Mouse (Mus musculus): ENCODE results near the gene Erp27.

Gene Erp27

DNA sequence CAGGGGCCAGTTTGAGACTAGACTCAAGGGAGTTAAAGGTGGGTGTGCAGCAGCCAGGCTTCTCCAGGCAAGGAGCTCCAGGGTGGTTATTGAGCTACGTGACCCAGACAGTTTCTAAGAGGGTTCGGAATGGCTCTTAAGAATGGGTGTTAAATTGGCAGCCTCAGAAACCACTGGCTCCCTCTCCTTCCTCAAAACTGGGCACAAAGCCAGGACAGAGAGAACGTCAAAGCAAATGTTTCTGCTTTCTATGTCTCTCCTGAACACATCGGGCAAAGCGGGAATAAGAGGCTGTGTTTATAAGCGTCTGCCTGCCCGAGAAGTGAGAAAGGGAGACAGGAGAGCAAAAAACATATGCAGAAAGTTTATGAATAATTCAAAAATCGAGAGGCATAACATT lies 47.4 kb downstream of the Erp27 start:
- in situ Hi-C loops (cut with MboI, MseI), result loop anchor here in 1 of 2 experiments (10.0 kb wide), 1 partner anchor 290 kb away; no protein-coding TSS in a partner anchor

- in situ Hi-C loops (cut with MboI, MseI), result no loop called here
These were observed 53.1 kb downstream of the Erp27 start for GRCm38 (mm10) chr6:136868921-136869320.

DNA sequence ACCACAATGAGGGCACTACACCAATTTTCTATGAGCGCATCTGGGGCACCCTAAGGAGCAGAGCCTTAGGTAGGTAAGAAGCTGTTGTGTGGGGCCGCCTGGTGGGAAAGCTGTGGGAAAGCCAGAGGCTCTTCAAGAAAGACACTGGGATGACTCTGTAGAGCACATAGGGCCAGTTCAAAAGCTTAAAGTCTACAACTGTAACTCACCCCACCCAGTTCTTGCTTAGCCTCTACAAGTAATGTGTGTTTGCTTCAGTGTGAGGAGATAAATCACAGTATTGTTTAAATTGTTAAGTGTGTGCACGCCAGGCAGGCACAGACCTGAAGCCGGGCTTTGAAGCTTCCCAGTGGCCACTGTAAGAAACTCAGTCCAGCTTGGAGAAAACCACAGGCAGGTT lies 55.8 kb downstream of the Erp27 start:
- in situ Hi-C loops (cut with MboI, MseI), result no loop called here

GRCm38 (mm10) chr6:136865360-136865759 lies 56.6 kb downstream of the Erp27 start:
- in situ Hi-C loops (cut with MboI, MseI), result no loop called here

- in situ Hi-C loops (cut with MboI, MseI), result loop anchor here in 1 of 2 experiments (5.0 kb wide), 1 partner anchor 61 kb away; the partner anchor contains the start of genes Erp27 and Pde6h
These were observed 61.0 kb downstream of the Erp27 start for GRCm38 (mm10) chr6:136861020-136861419.

GRCm38 (mm10) chr6:136858420-136858819 lies 63.6 kb downstream of the Erp27 start:
- in situ Hi-C loops (cut with MboI, MseI), result loop anchor here (5.0 kb wide), 2 partner anchors 109 to 124 kb away; no protein-coding TSS in a partner anchor

- in situ Hi-C loops (cut with MboI, MseI), result loop anchor here (5.0 kb wide), 2 partner anchors 109 to 124 kb away; no protein-coding TSS in a partner anchor
These were observed 64.1 kb downstream of the Erp27 start for GRCm38 (mm10) chr6:136857873-136858260.

All from T-helper 17 cell (primary cell).